Mouse (Mus musculus): ENCODE results near the gene C130074G19Rik. TPM values are rescaled to one million over a fixed set of nuclear protein-coding genes. Genes with fewer than 3 reads are reported as not detected.
A peak's percentile ranks its signal among the peaks of the same experiment; 100 is the strongest.

Gene C130074G19Rik
- polyA plus RNA-seq, 2 experiments = 1.8 to 9.7 TPM

GRCm38 (mm10) chr1:184832211-184832610, 50.8 kb downstream of the C130074G19Rik start:
- no peaks in the 10 kb centered on the region for H3K4me1 ChIP-seq (ENCODE audit: control insufficient read depth, insufficient read depth, low read length)
- ATAC-seq (ENCODE audit: low FRiP score, low read depth) (no peak), DNase-seq (ENCODE audit: low spot score) (no peak)
- H3K4me3 ChIP-seq (replicated peaks; ENCODE audit: low read length) = no peak overlapping the region
- no peak overlapping the region for H3K4me2 ChIP-seq (replicated peaks; ENCODE audit: low read depth, low read length, severe bottlenecking)
- TF ChIP-seq POLR2A (IDR thresholded peaks at IDR 0.05; ENCODE audit: borderline replicate concordance, extremely low read depth, insufficient read depth, insufficient read length) = no peak
- WGBS = 87% methylated on average over 10 of the region's 10 CpGs
- no peak overlapping the region for H3K27ac ChIP-seq (replicated peaks; ENCODE audit: low read depth, low read length)
- no peaks in the 10 kb centered on the region for H3K9me3 ChIP-seq (ENCODE audit: control insufficient read depth, low read length)
- peaks cover 57% of the 10 kb centered on the region for H3K36me3 ChIP-seq (ENCODE audit: control insufficient read depth, insufficient read depth, low read length)
- no peak overlapping the region for H3K9ac ChIP-seq (ENCODE audit: low read depth, low read length, severe bottlenecking)
- no peaks in the 10 kb centered on the region for H3K27me3 ChIP-seq (ENCODE audit: control insufficient read depth, insufficient read depth, low read length)

GRCm38 (mm10) chr1:184829897-184830296, 53.1 kb downstream of the C130074G19Rik start:
- no peaks in the 10 kb centered on the region for H3K9me3 ChIP-seq (ENCODE audit: control insufficient read depth, low read length)
- H3K36me3 ChIP-seq (ENCODE audit: control insufficient read depth, insufficient read depth, low read length) = peaks cover 46% of the 10 kb centered on the region
- no peak overlapping the region for H3K4me3 ChIP-seq (replicated peaks; ENCODE audit: low read length)
- ATAC-seq (ENCODE audit: low FRiP score, low read depth) = no peak
- no peak overlapping the region for H3K27ac ChIP-seq (replicated peaks; ENCODE audit: low read depth, low read length)
- H3K4me2 ChIP-seq (replicated peaks; ENCODE audit: low read depth, low read length, severe bottlenecking) = no peak overlapping the region
- no peak overlapping the region for H3K9ac ChIP-seq (ENCODE audit: low read depth, low read length, severe bottlenecking)
- no peaks in the 10 kb centered on the region for H3K27me3 ChIP-seq (ENCODE audit: control insufficient read depth, insufficient read depth, low read length)
- H3K4me1 ChIP-seq (ENCODE audit: control insufficient read depth, insufficient read depth, low read length) = no peaks in the 10 kb centered on the region
- TF ChIP-seq POLR2A (IDR thresholded peaks at IDR 0.05; ENCODE audit: borderline replicate concordance, extremely low read depth, insufficient read depth, insufficient read length) = no peak
- WGBS = 79% methylated on average over 8 of the region's 8 CpGs
- no peak for DNase-seq (ENCODE audit: low spot score)

- peaks cover 30% of the 10 kb centered on the region for H3K36me3 ChIP-seq (ENCODE audit: control insufficient read depth, insufficient read depth, low read length)
- TF ChIP-seq POLR2A (IDR thresholded peaks at IDR 0.05; ENCODE audit: borderline replicate concordance, extremely low read depth, insufficient read depth, insufficient read length) = no peak
- no peak for ATAC-seq (ENCODE audit: low FRiP score, low read depth)
- 39% methylated on average over 23 of the region's 23 CpGs for WGBS
- DNase-seq (ENCODE audit: low spot score) = no peak
- no peak overlapping the region for H3K4me2 ChIP-seq (replicated peaks; ENCODE audit: low read depth, low read length, severe bottlenecking)
- H3K9ac ChIP-seq (ENCODE audit: low read depth, low read length, severe bottlenecking) = peak overlapping the region; percentile 31; the same call in 1 of the 2 replicates
- no peak overlapping the region for H3K4me3 ChIP-seq (replicated peaks; ENCODE audit: low read length)
- H3K27me3 ChIP-seq (ENCODE audit: control insufficient read depth, insufficient read depth, low read length) = no peaks in the 10 kb centered on the region
- no peak overlapping the region for H3K27ac ChIP-seq (replicated peaks; ENCODE audit: low read depth, low read length)
- H3K9me3 ChIP-seq (ENCODE audit: control insufficient read depth, low read length) = no peaks in the 10 kb centered on the region
- peaks cover 13% of the 10 kb centered on the region; the same call in 1 of the 2 replicates for H3K4me1 ChIP-seq (ENCODE audit: control insufficient read depth, insufficient read depth, low read length)
Observed at GRCm38 (mm10) chr1:184827175-184827701, 55.8 kb downstream of the C130074G19Rik start.

GRCm38 (mm10) chr1:184825093-184825492, 57.9 kb downstream of the C130074G19Rik start:
- 23% methylated on average over 11 of the region's 11 CpGs for WGBS

GRCm38 (mm10) chr1:184824439-184824851, 58.6 kb downstream of the C130074G19Rik start:
- ATAC-seq (ENCODE audit: low FRiP score, low read depth) = peak; percentile 78
- H3K36me3 ChIP-seq (ENCODE audit: control insufficient read depth, insufficient read depth, low read length) = peaks cover 21% of the 10 kb centered on the region
- H3K27me3 ChIP-seq (ENCODE audit: control insufficient read depth, insufficient read depth, low read length) = no peaks in the 10 kb centered on the region
- H3K4me1 ChIP-seq (ENCODE audit: control insufficient read depth, insufficient read depth, low read length) = peaks cover 13% of the 10 kb centered on the region; the same call in 1 of the 2 replicates
- peak overlapping the region; percentile 21; the same call in 1 of the 2 replicates for H3K4me2 ChIP-seq (replicated peaks; ENCODE audit: low read depth, low read length, severe bottlenecking)
- H3K9ac ChIP-seq (ENCODE audit: low read depth, low read length, severe bottlenecking) = no peak overlapping the region
- no peak overlapping the region for H3K4me3 ChIP-seq (replicated peaks; ENCODE audit: low read length)
- H3K27ac ChIP-seq (replicated peaks; ENCODE audit: low read depth, low read length) = no peak overlapping the region
- TF ChIP-seq POLR2A (IDR thresholded peaks at IDR 0.05; ENCODE audit: borderline replicate concordance, extremely low read depth, insufficient read depth, insufficient read length) = no peak
- no peaks in the 10 kb centered on the region for H3K9me3 ChIP-seq (ENCODE audit: control insufficient read depth, low read length)
- peak; percentile 90 for DNase-seq (ENCODE audit: low spot score)
- WGBS = 4% methylated on average over 12 of the region's 12 CpGs

More at GRCm38 (mm10) chr1:184825093-184825492, 57.9 kb downstream of the C130074G19Rik start:
- no peaks in the 10 kb centered on the region for H3K27me3 ChIP-seq (ENCODE audit: control insufficient read depth, insufficient read depth, low read length)
- H3K4me2 ChIP-seq (replicated peaks; ENCODE audit: low read depth, low read length, severe bottlenecking) = no peak overlapping the region
- no peak overlapping the region for H3K4me3 ChIP-seq (replicated peaks; ENCODE audit: low read length)
- H3K9me3 ChIP-seq (ENCODE audit: control insufficient read depth, low read length) = no peaks in the 10 kb centered on the region
- DNase-seq (ENCODE audit: low spot score) (peak; percentile 71), ATAC-seq (ENCODE audit: low FRiP score, low read depth) (no peak)
- H3K27ac ChIP-seq (replicated peaks; ENCODE audit: low read depth, low read length) = no peak overlapping the region
- H3K4me1 ChIP-seq (ENCODE audit: control insufficient read depth, insufficient read depth, low read length) = peaks cover 13% of the 10 kb centered on the region; the same call in 1 of the 2 replicates
- no peak for TF ChIP-seq POLR2A (IDR thresholded peaks at IDR 0.05; ENCODE audit: borderline replicate concordance, extremely low read depth, insufficient read depth, insufficient read length)
- peaks cover 17% of the 10 kb centered on the region for H3K36me3 ChIP-seq (ENCODE audit: control insufficient read depth, insufficient read depth, low read length)
- H3K9ac ChIP-seq (ENCODE audit: low read depth, low read length, severe bottlenecking) = no peak overlapping the region
